ENCODE assay signal across 10 mouse cellular contexts in the genomic region with DNA sequence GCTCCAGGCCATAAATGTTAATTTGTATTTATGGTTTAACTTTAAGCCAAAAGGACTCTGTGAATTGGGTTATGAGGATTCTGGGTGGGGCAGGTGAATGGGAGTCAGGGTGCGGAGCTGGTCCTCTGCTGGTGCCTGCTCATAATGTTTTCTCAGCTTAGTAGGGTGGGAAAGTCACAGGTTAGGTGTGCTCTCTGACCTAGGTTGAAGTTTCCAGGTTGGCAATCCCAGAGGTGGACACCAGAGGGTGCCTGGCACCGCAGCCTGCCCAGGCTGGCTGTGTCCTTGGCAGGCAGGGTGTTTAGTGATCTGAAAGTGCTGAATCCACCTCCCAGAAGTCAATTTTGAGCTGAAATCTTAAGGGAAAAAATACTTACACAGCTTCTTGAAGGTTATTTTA.
DNase-seq lines count a peak whose midpoint lies in the region; ATAC-seq and TF ChIP-seq lines count a peak whose summit lies in the region.
"Had no signal": no experiment of that assay in that cellular context is flagged by ENCODE, and none has a peak within 500 bp of the region (broad histone marks: within the 10 kb centered on the region; RNA-seq: fewer than 3 reads in every experiment).

No protein-coding gene starts in this region.

- TF ChIP-seq CTCF in cerebellum, adult 2 months (IDR thresholded peaks at IDR 0.05; ENCODE audit: borderline replicate concordance, insufficient read depth, low read depth, low read length), result peak; percentile 53; the same call in 1 of the 2 replicates
- peak; percentile 59 for TF ChIP-seq CTCF in left cerebral cortex, adult 2 months (IDR thresholded peaks at IDR 0.05)

- 65% methylated on average over 2 of the region's 2 CpGs for WGBS in cerebellum, adult 2 months
- 73% methylated on average over 2 of the region's 2 CpGs for WGBS in hindbrain, embryonic 13.5 days

- H3K27me3 ChIP-seq in cerebellum, adult 2 months (ENCODE audit: control insufficient read depth, insufficient read depth, low read length), result no peaks in the 10 kb centered on the region; the same call in 1 of the 2 replicates
- no peaks in the 10 kb centered on the region for H3K27me3 ChIP-seq in hindbrain, embryonic 13.5 days
- H3K27me3 ChIP-seq: stomach, embryonic 15.5 days had no signal

- H3K4me2 ChIP-seq in hindbrain, embryonic 13.5 days, result no peak overlapping the region
- H3K4me2 ChIP-seq: stomach, embryonic 15.5 days had no signal

- H3K4me1 ChIP-seq in cerebellum, adult 2 months (ENCODE audit: control insufficient read depth, insufficient read depth, low read length), result no peaks in the 10 kb centered on the region
- peaks cover 15% of the 10 kb centered on the region for H3K4me1 ChIP-seq in hindbrain, embryonic 13.5 days (replicated peaks)
- H3K4me1 ChIP-seq: stomach, embryonic 15.5 days had no signal

- ATAC-seq in hindbrain, embryonic 13.5 days (ENCODE audit: low FRiP score), result no peak

- no peaks in the 10 kb centered on the region for H3K36me3 ChIP-seq in hindbrain, embryonic 13.5 days
- H3K36me3 ChIP-seq: forebrain, embryonic 10.5 days; stomach, embryonic 15.5 days had no signal

- no peak overlapping the region for H3K27ac ChIP-seq in cerebellum, adult 2 months (ENCODE audit: insufficient read depth, low read length)
- no peak overlapping the region for H3K27ac ChIP-seq in left cerebral cortex, adult 2 months
- no peak overlapping the region for H3K27ac ChIP-seq in hindbrain, embryonic 13.5 days
- H3K27ac ChIP-seq: forebrain, embryonic 10.5 days; stomach, embryonic 15.5 days had no signal

- peak; percentile 36 to 38 for DNase-seq in cerebellum, adult 2 months
- no peak for DNase-seq in cerebellum, adult 9-11 months
- peak in 1 of 2 experiments; percentile 38 for DNase-seq in left cerebral cortex, adult 2 months (ENCODE audit: extremely low spot score in 1 of 2, low spot score in 2 of 2)
- DNase-seq in left cerebral cortex, adult 8-10 months (ENCODE audit: low spot score in 2 of 2), result no peak
- DNase-seq in adipocyte (ENCODE audit: low spot score), result peak; percentile 6
- peak; percentile 7 to 10 for DNase-seq in heart, postnatal 36 days
- DNase-seq in gastrocnemius, postnatal 10 days, result no peak

- H3K9ac ChIP-seq in hindbrain, embryonic 13.5 days, result no peak overlapping the region
- H3K9ac ChIP-seq: stomach, embryonic 15.5 days had no signal

- no peak for TF ChIP-seq POLR2A in cerebellum, adult 2 months (IDR thresholded peaks at IDR 0.05; ENCODE audit: borderline replicate concordance, insufficient read depth, low read length)

- no peak overlapping the region for H3K4me3 ChIP-seq in cerebellum, adult 2 months (replicated peaks; ENCODE audit: insufficient read depth, low read depth, low read length)
- no peak overlapping the region for H3K4me3 ChIP-seq in left cerebral cortex, adult 2 months
- no peak overlapping the region for H3K4me3 ChIP-seq in hindbrain, embryonic 13.5 days
- H3K4me3 ChIP-seq: forebrain, embryonic 10.5 days; stomach, embryonic 15.5 days had no signal

- intact Hi-C loops in left cerebral cortex, adult 2 months (cut with DNase I), result loop anchor here (10.0 kb wide), 1 partner anchor 1162 kb away; no protein-coding TSS in a partner anchor
- intact Hi-C loops in heart, postnatal 36 days (cut with DNase I), result no loop called here

- no peaks in the 10 kb centered on the region for H3K9me3 ChIP-seq in hindbrain, embryonic 13.5 days
- H3K9me3 ChIP-seq: forebrain, embryonic 10.5 days; stomach, embryonic 15.5 days had no signal

Comparison
In these comparisons a context has a peak if more than half of its experiments do, and no peak if none do; other contexts are left out.
1. DNase-seq: peak in cerebellum, adult 2 months (2 of 2), adipocyte (single experiment) and heart, postnatal 36 days (2 of 2); none in cerebellum, adult 9-11 months (single experiment), left cerebral cortex, adult 8-10 months (0 of 2) and gastrocnemius, postnatal 10 days (single experiment).